In genomic region chr11:75913953-75914352, GRCm38 (mm10) we compare ENCODE assay signal across 9 mouse cellular contexts. TPM values are rescaled to one million over a fixed set of nuclear protein-coding genes. Genes with fewer than 3 reads are reported as not detected.
DNase-seq lines count a peak whose midpoint lies in the region; TF ChIP-seq lines count a peak whose summit lies in the region.
"Had no signal": no experiment of that assay in that cellular context is flagged by ENCODE, and none has a peak within 500 bp of the region (broad histone marks: within the 10 kb centered on the region; RNA-seq: fewer than 3 reads in every experiment).

No protein-coding gene starts in this region.

- TF ChIP-seq POLR2A in embryonic fibroblast, embryonic 13.5 days (IDR thresholded peaks at IDR 0.05; ENCODE audit: low read depth, low read length) = no peak

- no peak overlapping the region for H3K4me3 ChIP-seq in layer of hippocampus, adult 2 months
- no peak overlapping the region for H3K4me3 ChIP-seq in embryonic fibroblast, embryonic 13.5 days (ENCODE audit: insufficient read depth, low read length)
- H3K4me3 ChIP-seq: limb, embryonic 15.5 days had no signal

- H3K27ac ChIP-seq in layer of hippocampus, adult 2 months = peak overlapping the region; percentile 54; the same call in 1 of the 2 replicates
- no peak overlapping the region for H3K27ac ChIP-seq in embryonic fibroblast, embryonic 13.5 days (ENCODE audit: insufficient read depth, low read length)
- H3K27ac ChIP-seq: limb, embryonic 15.5 days had no signal

- TF ChIP-seq CTCF in layer of hippocampus, adult 2 months (conservative IDR thresholded peaks at IDR 0.05) = peak; percentile 76
- peak; percentile 61 for TF ChIP-seq CTCF in embryonic fibroblast, embryonic 13.5 days (IDR thresholded peaks at IDR 0.05; ENCODE audit: borderline replicate concordance, insufficient read depth, low read length)

- no peaks in the 10 kb centered on the region for H3K4me1 ChIP-seq in embryonic fibroblast, embryonic 13.5 days (ENCODE audit: control insufficient read depth, insufficient read depth, low read length)
- H3K4me1 ChIP-seq: limb, embryonic 15.5 days had no signal

- no peak for DNase-seq in layer of hippocampus, adult 2 months (ENCODE audit: low spot score in 2 of 2)
- DNase-seq in layer of hippocampus, adult 9-11 months = no peak
- peak; percentile 50 for DNase-seq in MEL-GATA-1-ER (ENCODE audit: extremely low read depth, low read depth)
- DNase-seq in kidney, postnatal 25 days = peak; percentile 83 to 84
- DNase-seq in spleen, postnatal 10 days (ENCODE audit: low spot score in 2 of 2) = peak; percentile 79 to 90
- DNase-seq in right cerebral cortex, postnatal 36 days (ENCODE audit: low spot score in 2 of 2) = no peak
- no peak for DNase-seq in Muller cell, postnatal 12 days (ENCODE audit: inconsistent ontology term)

RNA-seq across cellular contexts. Expression of gene Rph3al, which starts 24.3 kb away (rescaled TPM):
- 1 to 10 TPM; 4.8 to 6.3 TPM for total RNA-seq in layer of hippocampus, adult 2 months (2021)
- 0.47 and 0.82 TPM in 2 replicates for polyA plus RNA-seq in embryonic fibroblast, embryonic 13.5 days (2011; ENCODE audit: insufficient read length, low read depth, missing spikeins)

Comparison
In these comparisons a context has a peak if more than half of its experiments do, and no peak if none do; other contexts are left out.
1. DNase-seq: peak in MEL-GATA-1-ER (single experiment), kidney, postnatal 25 days (2 of 2) and spleen, postnatal 10 days (2 of 2); none in layer of hippocampus, adult 2 months (0 of 2), layer of hippocampus, adult 9-11 months (single experiment), right cerebral cortex, postnatal 36 days (0 of 2) and Muller cell, postnatal 12 days (single experiment).